Mouse (Mus musculus) heart, embryonic 14.5 days (tissue): ENCODE data around the gene Psmd10. TPM values are rescaled to one million over a fixed set of nuclear protein-coding genes. Genes with fewer than 3 reads are reported as not detected.

ENCODE experiments used
- ATAC-seq: fragments of 200-750 bp; cut with Nextera tagmentation; 2 replicates; pipeline ENCODE4 v1.8.0; 2017; ENCODE audit warnings: low read depth, moderate TSS enrichment; ENCODE audit not compliant: insufficient number of reproducible peaks, insufficient read depth, low FRiP score
- H3K27ac ChIP-seq, 2 experiments: fragments of 200-500 bp in 1 of 2; fragments of 300-500 bp in 1 of 2; sonication (generic) in 1 of 2; replicated peaks in 1 of 2; 2 replicates each; pipeline ENCODE4 v1.5.1; 2012 to 2014; ENCODE audit warnings: low read depth in 2 of 2, low read length in 2 of 2, control low read depth in 1 of 2, mild to moderate bottlenecking in 1 of 2, mixed read lengths in 1 of 2; ENCODE audit not compliant: control insufficient read depth in 1 of 2, insufficient read depth in 1 of 2
- H3K27me3 ChIP-seq: fragments of 300-500 bp; sonication (generic); 2 replicates; pipeline ENCODE4 v1.6.1; 2014; ENCODE audit warnings: mild to moderate bottlenecking, low read length, control low read depth; ENCODE audit not compliant: control insufficient read depth, insufficient read depth
- H3K36me3 ChIP-seq: fragments of 300-500 bp; sonication (generic); 2 replicates; pipeline ENCODE4 v1.6.1; 2014; ENCODE audit warnings: mild to moderate bottlenecking, control low read depth, low read length, mixed read lengths; ENCODE audit not compliant: control insufficient read depth, insufficient read depth
- H3K4me1 ChIP-seq, 2 experiments: fragments of 200-500 bp in 1 of 2; fragments of 300-500 bp in 1 of 2; sonication (generic) in 1 of 2; 2 replicates each; pipeline ENCODE4 v1.6.1; 2012 to 2014; ENCODE audit warnings: low read length in 2 of 2, control low read depth in 1 of 2, mixed read lengths in 1 of 2; ENCODE audit not compliant: control insufficient read depth in 2 of 2, insufficient read depth in 2 of 2
- H3K4me2 ChIP-seq: fragments of 300-500 bp; sonication (generic); 2 replicates; pipeline ENCODE4 v1.6.1; 2014; ENCODE audit warnings: mild to moderate bottlenecking, low read length
- H3K4me3 ChIP-seq, 2 experiments: fragments of 200-500 bp in 1 of 2; fragments of 300-500 bp in 1 of 2; sonication (generic) in 1 of 2; 2 replicates each; pipeline ENCODE4 v1.5.1; 2012 to 2014; ENCODE audit warnings: low read length in 2 of 2, mild to moderate bottlenecking in 2 of 2, control low read depth in 1 of 2, low read depth in 1 of 2, moderate library complexity in 1 of 2; ENCODE audit not compliant: control insufficient read depth in 1 of 2, insufficient read depth in 1 of 2
- H3K9ac ChIP-seq: fragments of 300-500 bp; sonication (generic); 2 replicates; pipeline ENCODE4 v1.6.1; 2014; ENCODE audit warnings: mild to moderate bottlenecking, low read length
- H3K9me3 ChIP-seq: fragments of 300-500 bp; sonication (generic); 2 replicates; pipeline ENCODE4 v1.6.1; 2016; ENCODE audit warnings: low read length, control low read depth; ENCODE audit not compliant: control insufficient read depth
- WGBS: fragments of 180-500 bp; shearing (Covaris S2); extraction: QIAGEN DNeasy Blood & Tissue Kit; methylation state at CpG from one replicate; pipeline ENCODE4 v1.1.7; 2014; 5-methylcytosine and 5-hydroxymethylcytosine counted together
- polyA plus RNA-seq: library from polyadenylated mRNA; unstranded; fragments of >200 nt; fragmentation: Nextera tagmentation; extraction: Ambion mirVana; gene quantifications from 2 replicates; pipeline ENCODE4 v1.2.1, GENCODE M21; 2014

Psmd10 gene
- polyA plus RNA-seq, 1 experiment from 2014 or later, result 39.1 TPM

GRCm38 (mm10) chrX:140980163-140980562 is 23.6 kb upstream of the Psmd10 start:
- Histone ChIP-seq H3K9ac (no peak overlapping the region), H3K9me3 (no peaks in the 10 kb centered on the region), H3K4me2 (no peak overlapping the region), H3K27me3 (peaks cover 7% of the 10 kb centered on the region), H3K27ac (no peak overlapping the region), H3K4me1 (peaks cover 4 to 9% of the 10 kb centered on the region in 2 experiments), H3K36me3 (no peaks in the 10 kb centered on the region), H3K4me3 (no peak overlapping the region)
- ATAC-seq, result no peak
- WGBS, result 64% methylated on average over 4 of the region's 4 CpGs

- H3K4me1 ChIP-seq, result peaks cover 4 to 9% of the 10 kb centered on the region in 2 experiments
- H3K27ac ChIP-seq, result no peak overlapping the region
- WGBS, result 51% methylated on average over 2 of the region's 2 CpGs
- ATAC-seq, result no peak
- H3K9ac ChIP-seq, result no peak overlapping the region
- H3K4me2 ChIP-seq, result no peak overlapping the region
- no peaks in the 10 kb centered on the region for H3K36me3 ChIP-seq
- peaks cover 1% of the 10 kb centered on the region; the same call in 1 of the 2 replicates for H3K27me3 ChIP-seq
- H3K4me3 ChIP-seq, result no peak overlapping the region
- no peaks in the 10 kb centered on the region for H3K9me3 ChIP-seq
These were observed 23.0 kb upstream of the Psmd10 start for GRCm38 (mm10) chrX:140979546-140979945.

GRCm38 (mm10) chrX:140978943-140979342 is 22.4 kb upstream of the Psmd10 start:
- Histone ChIP-seq H3K27me3 (no peaks in the 10 kb centered on the region), H3K4me2 (no peak overlapping the region), H3K27ac (no peak overlapping the region), H3K9me3 (no peaks in the 10 kb centered on the region), H3K4me1 (peaks cover 4 to 9% of the 10 kb centered on the region in 2 experiments), H3K4me3 (no peak overlapping the region), H3K36me3 (no peaks in the 10 kb centered on the region), H3K9ac (no peak overlapping the region)
- no peak for ATAC-seq
- 91% methylated on average over 1 of the region's 1 CpGs for WGBS

- 20% methylated on average over 5 of the region's 5 CpGs for WGBS
- ATAC-seq, result peak; percentile 61; the same call in 1 of the 2 replicates
- peak overlapping the region; percentile 54 to 73 for H3K4me3 ChIP-seq
These were observed 431 bp upstream of the Psmd10 start for GRCm38 (mm10) chrX:140956959-140957358.

GRCm38 (mm10) chrX:140953618-140954017 is 2.9 kb downstream of the Psmd10 start:
- H3K9ac ChIP-seq, result no peak overlapping the region
- H3K4me3 ChIP-seq, result no peak overlapping the region
- 0 out of 4 replicates have a peak, but pooled peaks cover 0 to 3% of the 10 kb centered on the region in 2 experiments for H3K4me1 ChIP-seq
- peaks cover 19% of the 10 kb centered on the region for H3K36me3 ChIP-seq
- no peak overlapping the region for H3K4me2 ChIP-seq
- H3K27me3 ChIP-seq, result no peaks in the 10 kb centered on the region
- H3K27ac ChIP-seq, result no peak overlapping the region
- 82% methylated on average over 4 of the region's 4 CpGs for WGBS
- no peak for ATAC-seq
- H3K9me3 ChIP-seq, result no peaks in the 10 kb centered on the region

More at GRCm38 (mm10) chrX:140956959-140957358, 431 bp upstream of the Psmd10 start:
- Histone ChIP-seq H3K27ac (no peak overlapping the region), H3K27me3 (no peaks in the 10 kb centered on the region), H3K36me3 (peaks cover 5% of the 10 kb centered on the region; the same call in 1 of the 2 replicates), H3K4me1 (0 out of 4 replicates have a peak, but pooled peaks cover 0 to 3% of the 10 kb centered on the region in 2 experiments), H3K9ac (peak overlapping the region; percentile 60), H3K4me2 (peak overlapping the region; percentile 64), H3K9me3 (no peaks in the 10 kb centered on the region)

- ATAC-seq, result no peak
- Histone ChIP-seq H3K4me1 (peaks cover 0 to 2% of the 10 kb centered on the region in 2 experiments; a peak in 1 of 4 replicates), H3K36me3 (no peaks in the 10 kb centered on the region), H3K4me3 (no peak overlapping the region), H3K4me2 (peak overlapping the region; percentile 13; the same call in 1 of the 2 replicates), H3K27me3 (no peaks in the 10 kb centered on the region), H3K27ac (no peak overlapping the region), H3K9ac (no peak overlapping the region), H3K9me3 (no peaks in the 10 kb centered on the region)
- 39% methylated on average over 5 of the region's 5 CpGs for WGBS
These were observed 20.3 kb downstream of the Psmd10 start for GRCm38 (mm10) chrX:140936271-140936670.

GRCm38 (mm10) chrX:140933263-140933662 is 23.3 kb downstream of the Psmd10 start:
- H3K4me2 ChIP-seq, result no peak overlapping the region
- ATAC-seq, result no peak

GRCm38 (mm10) chrX:140932066-140932465 is 24.5 kb downstream of the Psmd10 start:
- no peak for ATAC-seq
- H3K27ac ChIP-seq, result no peak overlapping the region
- H3K9ac ChIP-seq, result no peak overlapping the region
- H3K27me3 ChIP-seq, result no peaks in the 10 kb centered on the region
- H3K4me3 ChIP-seq, result no peak overlapping the region
- 61% methylated on average over 3 of the region's 3 CpGs for WGBS
- no peak overlapping the region for H3K4me2 ChIP-seq
- H3K9me3 ChIP-seq, result no peaks in the 10 kb centered on the region
- no peaks in the 10 kb centered on the region for H3K36me3 ChIP-seq
- H3K4me1 ChIP-seq, result peaks cover 0 to 2% of the 10 kb centered on the region in 2 experiments; a peak in 1 of 4 replicates

More at GRCm38 (mm10) chrX:140933263-140933662, 23.3 kb downstream of the Psmd10 start:
- H3K9me3 ChIP-seq, result no peaks in the 10 kb centered on the region
- H3K27ac ChIP-seq, result no peak overlapping the region
- H3K36me3 ChIP-seq, result no peaks in the 10 kb centered on the region
- 51% methylated on average over 3 of the region's 3 CpGs for WGBS
- no peak overlapping the region for H3K4me3 ChIP-seq
- peaks cover 0 to 2% of the 10 kb centered on the region in 2 experiments; a peak in 1 of 4 replicates for H3K4me1 ChIP-seq
- no peak overlapping the region for H3K9ac ChIP-seq
- H3K27me3 ChIP-seq, result no peaks in the 10 kb centered on the region
